Mouse (Mus musculus) small intestine, adult 2 months (tissue): Measurements from ENCODE around the gene Dysf.

Experiments used
- CTCF ChIP-seq: fragments of 200-500 bp; IDR thresholded peaks from 2 replicates; pipeline ENCODE4 v1.5.1; 2012; ENCODE audit warnings: low read depth, mild to moderate bottlenecking, control low read depth, inconsistent platforms, low read length, moderate library complexity, mixed read lengths; ENCODE audit not compliant: insufficient replicate concordance, insufficient read length; ENCODE audit errors: extremely low read depth
- POLR2A ChIP-seq: fragments of 200-500 bp; IDR thresholded peaks from 2 replicates; pipeline ENCODE4 v1.6.1; 2012; ENCODE audit warnings: low read depth, mild to moderate bottlenecking, control low read depth, inconsistent platforms, low read length, moderate library complexity

DNA sequence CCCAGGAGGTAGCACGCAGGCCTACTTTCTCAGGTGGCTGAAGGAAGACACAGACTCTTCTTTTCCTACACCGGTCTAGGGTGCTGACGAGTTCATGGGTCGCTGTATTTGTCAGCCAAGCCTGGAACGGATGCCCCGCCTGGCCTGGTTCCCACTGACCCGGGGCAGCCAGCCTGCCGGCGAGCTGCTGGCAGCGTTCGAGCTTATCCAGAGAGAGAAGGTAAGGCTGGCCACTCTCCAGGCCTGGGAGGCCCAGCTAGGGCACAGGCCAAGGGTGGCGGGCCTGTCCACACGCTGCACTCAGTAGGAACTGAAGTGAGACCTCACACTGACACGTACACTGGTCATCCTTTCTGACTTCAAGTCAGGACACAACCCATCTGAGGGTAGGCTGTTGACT lies 131.5 kb downstream of the Dysf start:
- TF ChIP-seq POLR2A (no peak), CTCF (no peak)
